Mouse (Mus musculus) urinary bladder, postnatal 25 days (tissue): Measurements from ENCODE around the gene Ptprn.

Experiments used
- DNase-seq: peaks from one replicate; pipeline ENCODE4 v3.0.0; 2022; ENCODE audit warnings: low spot score

Ptprn gene

DNA sequence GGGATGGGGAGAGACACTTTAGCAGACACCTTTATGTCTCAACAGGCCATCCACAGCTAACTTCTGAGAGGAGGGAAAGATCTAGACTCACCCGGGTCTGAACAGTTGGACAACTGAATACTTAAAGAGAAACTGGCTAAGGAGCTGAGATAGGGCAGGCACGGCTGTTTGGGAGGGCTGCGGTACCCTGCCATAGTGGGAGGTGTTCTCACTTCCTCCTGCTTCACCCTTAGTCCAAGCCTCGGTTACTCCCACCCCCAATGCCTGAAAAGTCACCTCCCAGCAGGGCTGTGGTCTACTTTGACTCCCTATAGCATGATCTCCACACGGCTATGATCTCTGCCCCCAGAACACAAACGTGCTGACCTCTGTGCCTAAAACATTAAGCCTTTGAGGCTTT, 40.8 kb downstream of the Ptprn start:
- no peak for DNase-seq

DNA sequence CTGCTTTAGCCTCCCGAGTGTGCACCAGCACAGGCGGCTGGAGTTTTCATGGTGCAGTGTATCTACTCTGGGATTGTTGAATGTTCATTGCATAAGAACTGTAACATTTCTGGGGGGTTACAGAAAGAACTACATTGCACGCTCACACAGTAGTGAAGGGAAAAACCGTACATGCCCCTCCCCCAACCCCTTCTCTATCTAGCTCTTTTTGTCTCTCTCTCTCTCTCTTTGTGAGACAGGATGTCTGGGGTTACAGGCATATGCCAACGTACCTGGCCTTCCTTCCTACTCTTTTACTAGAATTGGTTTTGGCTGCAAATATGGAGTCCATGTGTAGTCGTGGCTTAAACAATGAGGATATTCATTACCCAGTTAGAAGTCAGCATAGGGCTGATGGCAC, 41.4 kb downstream of the Ptprn start:
- DNase-seq: no peak

DNA sequence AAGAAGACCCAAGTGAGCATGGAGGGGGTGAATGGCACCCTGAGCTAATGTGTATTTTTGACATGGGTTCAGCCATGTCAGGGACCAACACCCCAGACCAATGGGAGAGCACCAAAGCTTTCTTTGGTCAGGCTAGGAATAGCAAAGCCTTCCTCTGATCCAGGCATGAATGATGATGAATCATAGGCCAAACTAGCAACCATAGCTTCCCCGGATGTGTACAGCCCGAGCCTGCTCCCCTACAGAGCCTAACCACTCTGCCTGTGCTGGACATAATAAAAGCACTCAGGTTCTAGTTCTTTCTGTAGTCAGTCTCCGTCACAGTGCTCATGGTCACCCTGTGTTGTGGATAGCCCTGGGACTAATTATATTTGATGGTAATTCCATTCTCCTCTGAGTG, 42.8 kb downstream of the Ptprn start:
- no peak for DNase-seq

DNA sequence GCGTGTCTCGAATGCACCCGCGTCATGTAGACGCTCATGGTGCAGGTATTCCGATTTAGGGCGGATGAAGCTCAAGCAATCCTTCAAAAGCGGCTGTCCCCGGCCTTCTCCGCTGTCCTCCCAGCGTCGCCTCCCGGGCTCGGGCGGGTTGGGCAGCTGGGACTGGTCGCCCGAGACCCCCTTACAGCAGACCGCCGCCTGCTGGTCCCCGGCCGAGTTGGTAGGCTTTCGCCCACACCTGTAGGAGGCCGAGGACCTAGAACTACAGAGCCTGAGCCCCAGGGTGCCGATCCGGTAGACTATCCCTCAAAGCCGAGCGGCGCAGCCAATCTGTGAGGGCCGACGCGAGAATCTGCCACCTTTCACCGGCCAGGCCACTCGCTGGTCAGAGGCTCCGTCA, 44.8 kb downstream of the Ptprn start, which contains the start of gene Tuba4a:
Gene Tuba4a, minus strand, starts transcription at position 335 of the 400 bp plus-strand sequence.
- no peak for DNase-seq

DNA sequence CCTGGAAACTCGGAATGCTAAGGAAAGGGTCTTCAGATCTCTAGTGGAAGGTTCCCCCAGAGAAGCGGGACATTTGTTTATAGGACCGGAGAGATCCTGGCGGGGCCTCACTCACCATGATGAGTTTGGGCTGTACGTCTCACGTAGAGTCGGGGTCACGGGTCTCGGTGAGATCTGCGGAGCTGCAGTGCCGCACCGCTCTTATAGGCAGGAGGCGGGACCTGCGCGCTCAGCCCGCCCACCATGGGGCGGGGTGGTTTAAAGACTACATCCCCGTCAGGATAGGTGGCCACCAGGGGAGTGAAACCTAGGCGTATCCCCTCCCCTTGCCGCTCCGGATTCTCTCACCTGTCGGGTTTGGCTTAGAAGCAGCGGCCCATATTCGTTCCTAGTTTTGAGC, 45.2 kb downstream of the Ptprn start:
- DNase-seq: peak; percentile 87

DNA sequence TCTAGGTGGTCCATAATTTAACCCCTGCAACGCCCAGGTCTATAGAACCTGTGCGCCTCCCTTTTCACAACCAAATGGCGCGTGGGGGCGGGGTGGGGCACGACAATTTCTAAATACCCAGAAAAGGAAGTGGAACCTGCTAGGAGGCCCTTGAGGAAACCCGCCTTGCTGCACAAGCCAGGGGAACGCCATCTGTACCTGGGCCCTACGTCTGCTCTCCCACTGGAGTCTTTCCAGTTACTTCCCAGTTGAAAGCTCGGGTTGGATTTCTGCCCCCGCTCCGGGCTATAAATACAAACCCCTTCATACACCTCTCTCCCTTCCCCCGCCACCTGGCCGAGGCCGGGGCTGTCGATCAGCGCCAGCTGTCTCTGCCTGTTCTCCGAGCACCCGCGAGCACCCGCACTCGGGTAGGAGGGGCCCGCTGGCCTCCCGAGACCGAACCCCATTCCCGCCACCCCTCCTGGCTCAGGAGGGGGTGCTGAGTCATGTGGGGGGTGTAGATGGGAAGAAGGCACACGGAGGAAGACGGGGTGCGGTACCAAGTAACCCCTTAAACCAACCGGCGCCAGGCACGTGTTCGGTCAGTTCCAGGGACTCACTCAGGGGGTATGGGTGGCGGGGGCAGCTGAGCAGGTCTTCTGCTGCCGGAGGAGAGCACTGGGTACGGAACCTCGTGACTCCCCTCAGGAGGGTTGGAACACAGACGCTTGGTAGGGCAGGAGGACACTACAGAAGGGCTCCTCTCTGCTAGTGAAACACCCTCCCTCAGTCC, 45.9 kb downstream of the Ptprn start:
- peak; percentile 42 for DNase-seq

DNA sequence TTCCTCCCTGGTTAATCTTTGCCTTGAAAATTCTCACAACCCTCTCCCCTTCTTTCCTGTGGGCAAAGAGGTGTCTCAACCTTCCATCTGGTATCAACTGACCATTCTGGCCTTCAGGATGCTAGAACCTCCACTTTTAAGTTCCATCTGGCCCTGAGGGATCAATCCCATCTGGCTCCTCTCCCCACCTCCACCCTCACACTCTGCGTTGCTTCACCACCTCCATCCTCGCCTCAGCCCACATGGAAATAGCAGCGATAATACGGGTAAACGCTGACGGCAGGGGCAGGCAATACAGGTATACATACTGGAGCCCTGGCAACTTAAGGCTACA, 46.4 kb downstream of the Ptprn start:
- DNase-seq: no peak

DNA sequence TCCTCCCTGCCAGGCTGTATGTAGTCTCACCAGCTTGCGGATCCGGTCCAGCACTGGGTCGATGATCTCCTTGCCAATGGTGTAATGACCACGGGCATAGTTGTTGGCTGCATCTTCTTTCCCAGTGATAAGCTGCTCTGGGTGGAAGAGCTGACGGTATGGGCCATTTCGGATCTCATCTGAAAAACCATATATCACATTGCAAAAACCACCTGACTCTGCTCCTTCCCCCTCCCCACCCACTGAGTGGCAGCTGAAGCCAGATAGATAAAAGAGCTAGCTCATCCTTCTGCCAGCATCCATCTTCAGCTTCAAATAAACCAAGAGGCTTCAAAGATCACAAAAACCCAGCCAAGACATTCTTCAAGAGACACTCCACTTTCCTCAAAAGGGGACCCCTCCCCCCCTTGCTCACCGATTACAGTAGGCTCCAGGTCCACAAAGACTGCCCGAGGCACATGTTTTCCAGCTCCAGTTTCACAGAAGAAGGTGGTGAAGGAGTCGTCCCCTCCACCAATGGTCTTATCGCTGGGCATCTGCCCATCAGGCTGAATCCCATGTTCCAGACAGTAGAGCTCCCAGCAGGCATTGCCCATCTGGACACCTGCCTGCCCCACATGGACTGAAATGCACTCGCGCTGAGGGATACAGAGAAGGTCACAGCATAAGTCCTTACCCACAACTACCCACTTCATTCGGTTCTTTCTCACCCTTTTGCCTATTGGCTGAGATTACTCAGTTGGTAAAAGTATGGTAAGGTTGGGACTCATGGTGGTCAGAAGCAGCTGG, 47.3 kb downstream of the Ptprn start:
- DNase-seq: no peak

DNA sequence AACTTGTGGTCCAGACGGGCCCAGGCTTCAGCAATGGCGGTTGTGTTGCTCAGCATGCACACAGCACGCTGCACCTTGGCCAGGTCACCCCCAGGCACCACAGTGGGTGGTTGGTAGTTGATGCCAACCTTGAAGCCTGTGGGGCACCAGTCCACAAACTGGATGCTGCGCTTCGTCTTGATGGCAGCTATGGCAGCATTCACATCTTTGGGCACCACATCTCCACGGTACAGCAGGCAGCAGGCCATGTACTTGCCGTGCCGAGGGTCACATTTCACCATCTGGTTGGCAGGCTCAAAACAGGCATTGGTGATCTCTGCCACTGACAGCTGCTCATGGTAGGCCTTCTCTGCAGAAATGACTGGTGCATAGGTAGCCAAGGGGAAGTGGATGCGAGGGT, 48.5 kb downstream of the Ptprn start:
- DNase-seq: no peak

DNA sequence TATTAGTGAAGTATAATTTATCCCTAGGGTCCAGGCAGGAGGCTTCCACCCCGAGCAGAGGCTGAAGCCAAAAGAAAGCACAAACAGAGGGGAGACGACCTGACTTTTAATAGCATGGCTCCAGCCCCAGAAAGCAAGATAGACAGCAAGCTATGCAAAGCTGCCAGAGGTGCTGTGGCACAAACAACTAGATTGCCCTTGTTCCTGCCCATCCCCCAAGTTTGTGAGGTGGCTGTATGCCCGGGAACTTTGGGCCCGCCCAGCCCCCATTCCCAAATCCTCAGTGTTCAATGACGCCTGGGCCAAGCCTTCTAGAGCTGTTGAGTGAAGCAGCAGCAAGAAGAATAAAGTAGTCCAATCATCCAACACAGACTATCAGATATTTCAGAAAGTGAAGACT, 49.4 kb downstream of the Ptprn start:
- no peak for DNase-seq

DNA sequence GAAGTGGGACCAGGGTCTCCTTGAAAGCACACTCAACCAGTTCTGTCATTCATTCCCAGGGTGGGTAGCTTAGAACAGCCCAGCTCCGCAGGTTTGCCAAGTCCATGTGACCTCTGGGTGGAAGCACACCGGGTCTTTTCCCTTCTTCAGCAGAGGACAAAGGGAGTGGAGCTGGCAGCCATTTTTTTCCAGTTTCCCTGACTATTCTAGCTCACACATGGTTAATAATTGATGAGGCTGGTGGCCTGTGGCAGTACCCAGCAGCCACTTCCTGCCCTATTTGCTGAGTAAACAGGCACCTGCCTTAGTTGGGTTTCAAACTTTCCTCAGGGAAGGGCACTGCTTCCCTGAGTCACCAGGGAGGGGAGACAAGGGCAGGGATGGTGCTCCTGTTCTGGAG, 49.9 kb downstream of the Ptprn start:
- DNase-seq: no peak

DNA sequence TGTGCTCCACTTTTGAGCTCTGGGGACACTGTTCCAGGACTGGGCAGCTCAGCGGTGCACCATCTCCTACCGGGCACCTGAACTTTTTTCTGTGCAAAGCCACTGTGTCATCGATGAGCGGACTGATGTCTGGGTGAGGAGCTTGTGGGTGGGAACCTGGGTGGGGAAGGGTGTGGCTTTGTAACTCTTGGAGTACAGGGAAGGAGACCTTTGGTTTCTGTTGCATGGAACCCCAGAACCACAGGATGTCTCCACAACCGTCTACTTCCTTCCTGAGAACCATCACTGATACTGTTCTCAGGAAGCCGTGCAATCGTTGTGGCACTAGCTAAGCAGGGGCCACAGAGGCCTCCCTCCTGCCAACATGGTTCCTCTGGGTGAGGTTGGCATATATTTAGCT, 51.2 kb downstream of the Ptprn start:
- no peak for DNase-seq

DNA sequence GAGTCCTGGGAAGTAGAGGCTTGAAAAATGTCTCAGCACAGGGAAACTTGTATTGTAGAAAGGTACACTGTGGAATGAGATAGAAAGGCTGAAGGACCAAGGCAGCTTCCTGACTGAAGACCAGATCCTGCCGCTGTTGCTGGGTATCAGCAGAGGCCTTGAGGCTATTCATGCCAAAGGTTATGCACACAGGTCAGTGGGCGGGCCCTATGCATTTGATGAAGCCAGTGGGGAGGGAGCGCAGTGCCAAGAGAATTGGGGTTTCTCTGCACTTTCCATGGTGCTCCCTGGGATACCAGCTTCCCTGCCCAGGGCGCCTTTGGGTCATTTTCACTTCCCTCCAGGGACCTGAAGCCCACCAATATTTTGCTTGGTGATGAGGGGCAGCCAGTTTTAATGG, 51.8 kb downstream of the Ptprn start:
- no peak for DNase-seq

DNA sequence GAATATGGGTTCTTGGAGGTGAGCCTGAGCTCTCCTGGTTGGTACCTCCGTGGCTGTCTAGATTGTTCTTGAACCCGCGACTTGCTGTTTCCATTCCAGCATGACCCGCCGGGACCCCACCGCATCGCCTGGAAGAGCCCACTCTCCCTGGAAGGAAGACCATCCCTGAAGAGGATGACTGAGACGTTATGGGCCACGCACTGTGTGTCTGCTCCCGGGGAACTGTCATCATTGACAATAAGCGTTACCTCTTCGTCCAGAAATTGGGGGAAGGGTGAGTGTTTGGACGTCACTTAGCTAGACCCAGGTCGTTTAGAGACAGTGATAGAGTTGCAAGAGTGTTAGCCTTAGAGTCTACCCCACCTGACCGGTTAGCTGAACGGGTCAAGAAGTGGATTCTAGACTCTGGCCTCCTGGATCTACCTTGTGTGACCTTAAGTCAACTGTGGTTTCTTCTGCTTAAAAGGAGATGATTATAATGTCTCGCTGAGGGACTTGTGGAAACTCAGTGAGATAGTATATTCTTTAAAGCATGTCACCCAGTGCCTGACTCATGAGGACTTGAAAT, 53.1 kb downstream of the Ptprn start:
- no peak for DNase-seq

DNA sequence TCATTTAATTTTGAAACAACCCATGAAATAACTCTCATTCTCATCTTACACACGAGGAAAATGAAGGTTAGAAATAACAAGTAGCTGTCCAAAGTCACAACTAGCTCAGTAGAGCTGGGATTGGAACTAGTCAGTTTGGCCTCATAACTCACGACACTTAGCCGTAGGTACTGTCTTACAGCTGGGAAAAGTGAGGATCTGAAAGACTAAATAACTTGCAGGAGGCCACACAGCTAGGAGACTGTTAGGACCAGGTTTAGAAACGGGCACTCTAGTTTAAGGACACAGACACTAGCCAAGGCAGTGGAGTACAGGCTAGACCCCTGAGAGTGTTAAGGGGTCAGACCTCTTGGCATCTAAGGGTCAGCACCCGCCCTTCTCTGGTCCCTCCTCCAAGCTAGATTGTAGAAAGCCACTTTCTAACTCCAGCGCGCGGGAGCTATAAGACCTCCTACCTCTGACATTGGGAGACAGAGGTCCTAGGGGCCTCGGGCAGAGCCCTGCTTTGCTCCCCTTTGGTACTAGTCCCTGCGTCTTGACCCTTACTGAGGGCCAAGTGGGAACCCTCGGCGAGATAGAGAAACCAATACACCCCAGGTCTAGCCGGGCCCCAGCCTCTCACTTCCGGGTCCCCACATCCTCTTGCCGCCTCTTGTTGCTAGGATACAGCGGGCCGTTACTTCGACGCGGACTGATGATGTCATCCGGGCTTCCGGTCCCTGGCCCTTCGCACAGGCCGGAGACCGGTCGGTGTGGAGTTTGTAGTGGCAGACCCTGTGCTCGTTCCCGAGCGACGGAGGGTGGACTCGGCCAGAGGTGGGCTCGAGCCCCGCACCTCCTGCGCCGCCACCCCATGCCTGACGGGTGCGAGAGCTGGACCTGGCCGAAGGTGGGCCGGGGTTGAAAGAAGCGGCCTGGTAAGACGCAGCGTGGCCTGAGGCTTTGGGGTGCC, 53.9 kb downstream of the Ptprn start, which contains the start of the genes Glb1l and Stk16:
Gene Glb1l, minus strand, starts transcription at position 678 of the 952 bp plus-strand sequence.
Gene Stk16, plus strand, starts transcription at position 703 of the 952 bp plus-strand sequence.
- DNase-seq: peak; percentile 95

DNA sequence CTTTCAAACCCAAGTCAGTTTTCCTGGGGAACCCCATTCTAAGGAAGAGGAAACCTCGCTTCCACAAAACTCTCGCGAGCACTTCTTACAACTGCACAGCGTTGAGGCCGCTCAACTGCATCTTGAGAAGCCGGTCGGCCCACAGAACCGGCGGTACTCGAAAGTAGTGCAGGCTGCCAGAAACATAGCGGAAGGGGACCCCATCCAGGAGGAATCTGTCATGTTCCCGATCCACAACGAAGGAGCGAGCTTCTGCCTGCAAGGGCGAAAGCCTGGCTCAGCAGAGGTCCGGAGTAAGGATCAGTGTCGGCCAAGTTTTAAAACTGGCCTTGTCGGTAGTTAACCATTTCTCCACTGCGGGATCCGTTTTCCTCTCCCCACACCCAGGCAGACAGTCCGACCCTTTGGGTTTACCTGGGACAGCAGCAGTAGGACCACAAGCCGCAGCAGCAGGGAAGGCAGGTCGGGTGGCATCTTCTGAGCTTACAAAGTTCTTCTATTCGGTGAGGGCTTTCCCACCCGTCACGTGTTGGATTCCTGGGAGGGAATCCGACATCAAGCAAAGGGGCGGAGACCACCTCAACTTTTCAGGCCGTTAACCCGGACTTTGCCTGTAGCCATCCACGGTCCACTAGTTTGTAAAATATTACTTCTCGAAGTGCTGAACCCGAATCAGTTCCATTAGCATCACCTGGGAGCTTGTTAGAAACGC, 55.2 kb downstream of the Ptprn start:
- peak; percentile 27 for DNase-seq

DNA sequence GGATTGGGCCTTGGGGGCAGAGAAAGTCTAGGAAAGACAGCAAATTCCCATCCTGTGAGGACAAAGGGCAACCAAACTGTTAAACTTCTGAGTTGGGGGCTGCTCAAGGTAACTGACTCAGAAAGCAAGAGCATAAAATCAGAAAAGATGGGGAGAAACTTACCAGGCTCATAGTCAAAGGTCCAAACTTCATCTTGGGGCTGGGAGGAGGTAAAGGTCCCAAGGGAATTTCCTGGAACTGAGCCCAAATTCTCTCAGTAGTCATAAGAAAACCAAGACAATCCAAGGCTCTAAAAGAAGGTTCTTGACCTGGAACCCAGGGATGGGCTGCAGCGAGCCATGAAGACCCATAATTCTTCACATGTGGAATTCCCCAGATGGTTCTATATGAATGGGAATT, 63.1 kb downstream of the Ptprn start:
- DNase-seq: no peak
